Mouse (Mus musculus) hindbrain, embryonic 11.5 days (tissue): ENCODE results near the gene Tpx2. TPM values are rescaled to one million over a fixed set of nuclear protein-coding genes. Genes with fewer than 3 reads are reported as not detected.

Experiments
- ATAC-seq: fragments of 200-750 bp; cut with Nextera tagmentation; 2 replicates; pipeline ENCODE4 v1.8.0; 2017; ENCODE audit warnings: mild to moderate bottlenecking, moderate TSS enrichment, moderate library complexity; ENCODE audit not compliant: low FRiP score
- DNase-seq: peaks from one replicate; pipeline ENCODE4 v3.0.0-alpha.2; 2015; ENCODE audit warnings: low spot score
- H3K27ac ChIP-seq: fragments of 300-500 bp; sonication (generic); 2 replicates; pipeline ENCODE4 v1.5.1; 2014; ENCODE audit warnings: mild to moderate bottlenecking, low read depth, low read length
- H3K27me3 ChIP-seq: fragments of 300-500 bp; sonication (generic); 2 replicates; pipeline ENCODE4 v1.6.1; 2014; ENCODE audit warnings: mild to moderate bottlenecking, low read length, moderate library complexity, mixed read lengths; ENCODE audit not compliant: control insufficient read depth, insufficient read depth
- H3K36me3 ChIP-seq: fragments of 300-500 bp; sonication (generic); 2 replicates; pipeline ENCODE4 v1.6.1; 2014; ENCODE audit warnings: mild to moderate bottlenecking, low read length, moderate library complexity, mixed read lengths; ENCODE audit not compliant: control insufficient read depth, insufficient read depth
- H3K4me1 ChIP-seq: fragments of 300-500 bp; sonication (generic); replicated peaks from 2 replicates; pipeline ENCODE4 v1.6.1; 2014; ENCODE audit warnings: low read length, mixed read lengths; ENCODE audit not compliant: control insufficient read depth, insufficient read depth
- H3K4me2 ChIP-seq: fragments of 300-500 bp; sonication (generic); replicated peaks from 2 replicates; pipeline ENCODE4 v1.6.1; 2014; ENCODE audit warnings: mild to moderate bottlenecking, low read depth, low read length
- H3K4me3 ChIP-seq: fragments of 300-500 bp; sonication (generic); 2 replicates; pipeline ENCODE4 v1.5.1; 2014; ENCODE audit warnings: low read depth, low read length
- H3K9ac ChIP-seq: fragments of 300-500 bp; sonication (generic); 2 replicates; pipeline ENCODE4 v1.6.1; 2014; ENCODE audit warnings: low read depth, low read length
- H3K9me3 ChIP-seq: fragments of 300-500 bp; sonication (generic); 2 replicates; pipeline ENCODE4 v1.6.1; 2016; ENCODE audit warnings: low read length; ENCODE audit not compliant: control insufficient read depth
- WGBS: fragments of 180-500 bp; shearing (Covaris S2); extraction: QIAGEN DNeasy Blood & Tissue Kit; methylation state at CpG from one replicate; pipeline ENCODE4 v1.1.7; 2014; 5-methylcytosine and 5-hydroxymethylcytosine counted together
- polyA plus RNA-seq: library from polyadenylated mRNA; unstranded; fragments of >200 nt; fragmentation: Nextera tagmentation; extraction: Ambion mirVana; gene quantifications from 2 replicates; pipeline ENCODE4 v1.2.1, GENCODE M21; 2014

Tpx2 gene
- polyA plus RNA-seq, 1 experiment from 2014 or later: 140 TPM

- Histone ChIP-seq H3K36me3 (0 out of 2 replicates have a peak, but pooled peaks cover 2% of the 10 kb centered on the region), H3K27me3 (no peaks in the 10 kb centered on the region), H3K9me3 (no peaks in the 10 kb centered on the region), H3K9ac (no peak overlapping the region), H3K4me3 (no peak overlapping the region), H3K4me1 (no peaks in the 10 kb centered on the region), H3K27ac (no peak overlapping the region), H3K4me2 (no peak overlapping the region)
- WGBS: 84% methylated on average over 3 of the region's 3 CpGs
- no peak for DNase-seq
- no peak for ATAC-seq
Measured at GRCm38 (mm10) chr2:152862638-152863037, 14.9 kb downstream of the Tpx2 start.

- DNase-seq (no peak), ATAC-seq (no peak)
- H3K36me3 ChIP-seq: 0 out of 2 replicates have a peak, but pooled peaks cover 2% of the 10 kb centered on the region
- H3K27ac ChIP-seq: no peak overlapping the region
- H3K4me2 ChIP-seq: no peak overlapping the region
- no peak overlapping the region for H3K4me3 ChIP-seq
- no peaks in the 10 kb centered on the region for H3K4me1 ChIP-seq
- no peaks in the 10 kb centered on the region for H3K27me3 ChIP-seq
- no peak overlapping the region for H3K9ac ChIP-seq
- WGBS: 96% methylated on average over 6 of the region's 6 CpGs
- no peaks in the 10 kb centered on the region for H3K9me3 ChIP-seq
Measured at GRCm38 (mm10) chr2:152863346-152863745, 15.6 kb downstream of the Tpx2 start.

- ATAC-seq (no peak), DNase-seq (no peak)
- WGBS: 92% methylated on average over 3 of the region's 3 CpGs
- no peak overlapping the region for H3K4me2 ChIP-seq
- H3K9me3 ChIP-seq: no peaks in the 10 kb centered on the region
- no peaks in the 10 kb centered on the region for H3K4me1 ChIP-seq
- no peak overlapping the region for H3K9ac ChIP-seq
- H3K27ac ChIP-seq: no peak overlapping the region
- H3K4me3 ChIP-seq: no peak overlapping the region
- peaks cover 5% of the 10 kb centered on the region; the same call in 1 of the 2 replicates for H3K36me3 ChIP-seq
- no peaks in the 10 kb centered on the region for H3K27me3 ChIP-seq
Measured at GRCm38 (mm10) chr2:152878239-152878638, 30.5 kb downstream of the Tpx2 start.

- no peak overlapping the region for H3K4me3 ChIP-seq
- H3K4me2 ChIP-seq: no peak overlapping the region
- no peak overlapping the region for H3K9ac ChIP-seq
- no peak overlapping the region for H3K27ac ChIP-seq
- no peaks in the 10 kb centered on the region for H3K9me3 ChIP-seq
- H3K27me3 ChIP-seq: no peaks in the 10 kb centered on the region
- ATAC-seq (no peak), DNase-seq (no peak)
- WGBS: 93% methylated on average over 13 of the region's 13 CpGs
- H3K4me1 ChIP-seq: no peaks in the 10 kb centered on the region
- peaks cover 5% of the 10 kb centered on the region; the same call in 1 of the 2 replicates for H3K36me3 ChIP-seq
Measured at GRCm38 (mm10) chr2:152880898-152881297, 33.1 kb downstream of the Tpx2 start.

GRCm38 (mm10) chr2:152884101-152884645, 36.4 kb downstream of the Tpx2 start:
- WGBS: 94% methylated on average over 6 of the region's 6 CpGs
- 0 out of 2 replicates have a peak, but pooled peaks cover 10% of the 10 kb centered on the region for H3K36me3 ChIP-seq

GRCm38 (mm10) chr2:152887230-152887629, 39.5 kb downstream of the Tpx2 start:
- ATAC-seq: no peak
- Histone ChIP-seq H3K4me1 (no peaks in the 10 kb centered on the region), H3K4me3 (no peak overlapping the region), H3K27ac (no peak overlapping the region), H3K9ac (no peak overlapping the region), H3K9me3 (no peaks in the 10 kb centered on the region), H3K4me2 (no peak overlapping the region), H3K27me3 (no peaks in the 10 kb centered on the region), H3K36me3 (peaks cover 21% of the 10 kb centered on the region; the same call in 1 of the 2 replicates)
- whole genome bisulfite sequencing: 88% methylated on average over 3 of the region's 3 CpGs
- DNase-seq: no peak

More at GRCm38 (mm10) chr2:152884101-152884645, 36.4 kb downstream of the Tpx2 start:
- Histone ChIP-seq H3K27ac (no peak overlapping the region), H3K9me3 (no peaks in the 10 kb centered on the region), H3K9ac (no peak overlapping the region), H3K4me3 (no peak overlapping the region), H3K4me2 (no peak overlapping the region), H3K27me3 (no peaks in the 10 kb centered on the region), H3K4me1 (no peaks in the 10 kb centered on the region)
- no peak for DNase-seq
- ATAC-seq: no peak

- H3K9ac ChIP-seq: no peak overlapping the region
- H3K27ac ChIP-seq: no peak overlapping the region
- ATAC-seq (no peak), DNase-seq (no peak)
- 93% methylated on average over 5 of the region's 5 CpGs for WGBS
- H3K36me3 ChIP-seq: peaks cover 33% of the 10 kb centered on the region; the same call in 1 of the 2 replicates
- H3K4me3 ChIP-seq: no peak overlapping the region
- no peaks in the 10 kb centered on the region for H3K4me1 ChIP-seq
- H3K27me3 ChIP-seq: no peaks in the 10 kb centered on the region
- no peak overlapping the region for H3K4me2 ChIP-seq
- H3K9me3 ChIP-seq: no peaks in the 10 kb centered on the region
Measured at GRCm38 (mm10) chr2:152888774-152889173, 41.0 kb downstream of the Tpx2 start.

- Histone ChIP-seq H3K27me3 (no peaks in the 10 kb centered on the region), H3K9me3 (no peaks in the 10 kb centered on the region), H3K4me1 (no peaks in the 10 kb centered on the region), H3K9ac (no peak overlapping the region), H3K4me2 (no peak overlapping the region), H3K4me3 (no peak overlapping the region), H3K27ac (no peak overlapping the region), H3K36me3 (peaks cover 24% of the 10 kb centered on the region; the same call in 1 of the 2 replicates)
- DNase-seq (no peak), ATAC-seq (no peak)
- WGBS: 93% methylated on average over 9 of the region's 9 CpGs
Measured at GRCm38 (mm10) chr2:152895834-152896233, 48.1 kb downstream of the Tpx2 start.

GRCm38 (mm10) chr2:152896926-152897325, 49.2 kb downstream of the Tpx2 start:
- Histone ChIP-seq H3K9me3 (no peaks in the 10 kb centered on the region), H3K27ac (no peak overlapping the region), H3K36me3 (peaks cover 20% of the 10 kb centered on the region; the same call in 1 of the 2 replicates), H3K4me2 (no peak overlapping the region), H3K9ac (no peak overlapping the region), H3K27me3 (no peaks in the 10 kb centered on the region), H3K4me1 (no peaks in the 10 kb centered on the region), H3K4me3 (no peak overlapping the region)
- ATAC-seq (no peak), DNase-seq (no peak)
- WGBS: 87% methylated on average over 3 of the region's 3 CpGs
